Mouse (Mus musculus): ENCODE data around the gene Cyyr1.
A peak's percentile ranks its signal among the peaks of the same experiment; 100 is the strongest.
"Not testable (repeated sequence)": the region's sequence is repeated elsewhere in the genome, so short reads cannot be mapped to it uniquely, and the experiment has no call there.

Cyyr1 gene

DNA sequence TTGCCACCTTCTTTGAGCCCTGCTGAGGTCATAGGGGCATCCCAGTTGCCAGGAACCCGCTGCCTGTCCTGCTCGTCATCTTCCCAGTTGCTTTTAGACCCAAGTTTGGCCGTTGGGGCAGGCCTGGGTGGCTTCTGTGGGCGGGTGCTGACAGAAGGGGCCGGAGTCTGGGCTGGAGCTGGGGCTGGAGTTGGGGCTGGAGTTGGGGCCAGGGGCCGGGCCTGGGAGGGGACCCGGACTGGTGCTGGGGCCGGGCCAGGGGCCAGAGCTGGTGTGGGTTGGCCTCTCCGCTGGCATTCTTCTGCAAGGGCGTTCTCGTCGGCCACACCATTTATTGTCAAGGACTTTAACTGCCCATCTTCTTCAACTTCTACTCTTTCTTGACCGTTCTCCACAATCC lies at the start of gene Cyyr1:
Gene Cyyr1 (minus strand): TSS at position 101 of the 400 bp plus-strand sequence.
- not testable (repeated sequence) for DNase-seq

DNA sequence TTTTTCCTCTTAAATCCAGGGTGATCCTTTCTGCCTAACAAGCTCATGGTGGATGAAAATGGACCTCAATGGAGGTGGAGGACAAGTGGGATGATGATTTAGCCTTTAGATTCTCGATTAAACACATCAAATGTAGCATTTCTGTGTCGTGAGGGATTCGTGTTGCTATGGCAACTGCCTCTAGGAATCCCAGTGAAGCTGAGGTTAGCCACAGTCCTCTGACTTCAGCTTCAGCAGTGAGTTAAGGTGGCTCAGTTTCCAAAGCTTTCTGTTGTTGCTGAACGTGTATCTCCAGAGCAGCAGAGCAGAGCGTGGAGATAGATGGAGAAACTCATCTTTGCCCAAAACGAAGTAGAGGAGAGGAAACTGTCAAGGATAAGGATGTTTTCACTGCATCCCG lies 35.6 kb upstream of the Cyyr1 start:
- no peak for DNase-seq

DNA sequence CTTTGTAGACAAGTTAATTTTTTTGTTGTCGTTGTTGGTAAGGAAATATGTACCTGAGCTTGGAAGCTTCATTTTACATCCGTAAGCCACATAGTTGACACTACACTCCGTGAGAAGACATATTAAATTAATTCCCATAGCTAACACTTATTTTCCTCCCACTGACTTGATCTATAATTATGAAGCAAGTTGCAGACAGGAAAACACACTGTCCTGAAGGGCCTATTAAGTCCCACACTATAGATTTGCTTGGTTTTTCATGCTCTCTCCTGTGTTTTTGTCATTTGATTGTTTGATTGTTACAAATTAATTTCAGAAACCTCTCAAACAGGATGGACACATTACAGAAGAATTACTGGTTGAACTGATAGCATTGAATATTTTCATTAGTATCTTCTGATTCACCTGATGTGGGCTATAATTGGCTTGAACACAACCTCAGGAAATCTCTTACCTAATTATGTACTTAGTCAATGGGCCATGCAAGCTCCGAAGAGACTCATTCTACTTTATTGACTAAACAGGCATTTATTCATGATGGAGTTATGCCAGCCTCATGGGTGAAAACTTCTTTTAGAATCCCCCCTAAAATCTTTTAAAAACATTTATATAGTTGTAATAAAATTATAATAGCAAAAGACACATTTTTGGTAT lies 34.5 kb upstream of the Cyyr1 start:
- DNase-seq: no peak

DNA sequence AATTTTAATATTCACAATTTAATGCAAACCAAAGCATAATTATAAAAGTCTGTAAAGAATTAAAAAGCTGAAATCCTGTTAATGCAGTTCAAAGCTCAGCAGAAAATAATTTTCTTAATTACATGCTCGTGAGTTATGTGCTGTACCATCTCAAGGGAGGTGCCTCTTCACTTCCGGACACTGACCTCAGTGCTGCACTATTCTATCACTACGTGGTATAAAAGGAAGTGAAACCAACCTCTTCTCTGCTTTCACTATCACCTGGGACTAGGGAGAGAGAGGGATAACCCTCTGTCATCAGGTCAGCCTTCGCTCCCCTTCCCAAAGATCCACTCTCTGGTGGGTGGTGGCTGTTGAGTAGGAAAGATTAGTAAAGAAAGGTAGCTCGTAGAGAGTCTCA lies 13.3 kb upstream of the Cyyr1 start:
- DNase-seq: no peak

DNA sequence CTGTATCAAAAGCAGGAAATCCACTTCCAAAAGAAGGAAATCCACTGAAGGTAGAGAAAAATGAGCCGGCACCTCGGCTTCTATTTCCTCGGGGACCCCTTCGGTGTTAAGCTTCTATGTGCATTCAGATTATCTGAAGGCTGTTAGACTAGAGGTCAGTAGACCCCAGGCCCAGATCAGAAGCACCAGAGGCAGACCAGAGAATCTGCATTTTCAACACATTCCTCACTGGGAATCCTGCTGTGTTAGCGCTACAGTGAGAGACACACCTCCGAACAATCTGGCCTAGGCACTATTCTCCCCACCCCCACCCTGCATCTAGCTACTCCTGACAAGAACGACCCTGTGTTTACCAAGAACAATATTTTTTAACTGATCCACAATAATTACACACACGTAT lies 641 bp upstream of the Cyyr1 start:
- DNase-seq: no peak

DNA sequence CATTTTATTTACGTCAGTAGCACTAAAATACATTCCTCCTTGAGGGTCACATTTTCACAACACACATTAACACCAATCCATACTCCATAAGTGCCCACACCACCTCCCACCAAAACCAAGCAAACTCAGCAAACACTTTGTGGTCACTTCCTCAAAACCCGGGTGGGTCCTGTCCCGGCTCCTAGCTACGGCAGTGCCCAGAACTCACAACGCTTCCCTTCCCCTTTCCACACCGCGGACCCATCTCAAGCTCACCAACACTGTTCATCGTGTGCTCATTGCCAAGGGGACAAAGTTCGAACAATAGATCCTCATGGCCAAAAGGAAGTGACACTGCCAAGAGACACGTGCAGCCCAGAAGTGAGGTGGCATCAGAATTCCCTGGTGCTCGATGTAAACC lies 1.2 kb downstream of the Cyyr1 start:
- DNase-seq: not testable (repeated sequence)

DNA sequence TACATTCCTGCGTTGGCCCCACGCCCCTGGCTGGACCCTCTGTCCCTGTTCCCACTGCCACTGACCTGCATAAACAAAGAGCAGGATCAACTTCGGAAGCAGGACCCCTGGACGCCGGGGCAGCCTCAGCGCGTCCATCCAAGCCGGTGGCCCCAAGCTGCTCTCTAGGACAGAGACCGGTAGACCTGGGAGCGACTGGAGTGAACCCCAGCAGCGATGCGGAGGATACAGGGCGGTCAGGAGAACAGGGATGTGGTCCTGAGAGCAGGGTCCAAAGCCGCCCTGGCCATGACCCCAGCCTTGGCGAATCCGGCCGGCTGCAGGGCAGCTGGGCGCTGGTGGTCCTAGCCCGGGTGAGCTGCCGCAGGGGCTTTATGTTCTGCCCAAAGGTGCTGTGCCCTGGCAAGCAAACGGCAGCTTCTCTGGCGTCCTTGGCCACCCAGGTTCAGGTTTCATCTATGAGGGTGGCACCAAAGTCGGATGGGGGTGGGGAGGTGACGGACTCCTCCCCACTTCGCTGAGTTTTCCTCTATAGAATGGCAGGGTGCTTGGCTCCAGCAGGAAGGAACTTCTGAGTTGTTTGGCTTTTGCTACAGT lies 3.1 kb downstream of the Cyyr1 start:
- DNase-seq: peak; percentile 56 to 68

DNA sequence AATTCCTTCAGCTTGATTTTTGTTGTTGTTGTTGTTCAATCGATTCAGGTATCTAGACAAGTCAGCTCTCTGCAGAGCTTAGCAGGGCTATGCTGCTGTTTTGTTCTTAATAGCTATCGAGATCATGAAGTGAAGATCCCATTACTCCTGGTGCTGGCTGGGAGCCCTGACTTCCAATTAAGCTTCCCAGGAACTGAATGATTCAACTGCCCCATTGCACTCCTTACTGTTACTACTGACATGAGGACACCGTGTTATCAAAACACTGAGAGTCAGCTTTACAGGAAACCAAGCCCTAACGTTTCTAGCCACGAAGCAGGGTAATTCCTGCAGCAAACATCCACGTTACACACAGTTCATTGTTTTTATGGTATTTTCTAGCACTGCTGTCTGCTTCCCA lies 6.7 kb downstream of the Cyyr1 start:
- peak; percentile 56 to 67 for DNase-seq

DNA sequence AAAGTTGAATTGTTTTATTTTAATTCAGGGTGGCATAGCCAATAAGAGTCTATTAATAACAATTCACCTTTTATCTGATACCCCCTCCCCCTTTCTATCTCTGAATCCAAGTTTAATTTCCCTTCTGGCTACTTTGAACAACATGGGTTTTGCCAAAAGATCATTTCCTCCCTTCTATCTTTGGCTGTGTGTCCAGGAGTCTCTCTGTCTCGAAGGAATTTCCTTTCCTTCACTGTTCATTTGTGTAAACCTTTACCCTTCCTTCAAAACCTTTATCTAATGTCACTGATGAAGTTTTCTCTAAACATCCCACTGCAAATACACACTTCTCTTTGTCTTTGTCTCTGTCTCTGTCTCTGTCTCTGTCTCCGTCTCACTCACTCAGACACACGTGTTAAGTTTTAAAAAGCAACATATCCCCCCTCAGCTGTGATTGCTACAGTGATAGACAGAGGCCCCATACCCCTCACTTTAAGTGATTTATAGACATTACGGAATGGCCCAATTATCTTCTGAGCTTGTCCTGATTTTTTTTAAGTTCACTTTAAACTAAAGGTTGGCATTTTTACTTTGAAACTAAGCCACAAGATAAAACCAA lies 11.4 kb downstream of the Cyyr1 start:
- DNase-seq: no peak

DNA sequence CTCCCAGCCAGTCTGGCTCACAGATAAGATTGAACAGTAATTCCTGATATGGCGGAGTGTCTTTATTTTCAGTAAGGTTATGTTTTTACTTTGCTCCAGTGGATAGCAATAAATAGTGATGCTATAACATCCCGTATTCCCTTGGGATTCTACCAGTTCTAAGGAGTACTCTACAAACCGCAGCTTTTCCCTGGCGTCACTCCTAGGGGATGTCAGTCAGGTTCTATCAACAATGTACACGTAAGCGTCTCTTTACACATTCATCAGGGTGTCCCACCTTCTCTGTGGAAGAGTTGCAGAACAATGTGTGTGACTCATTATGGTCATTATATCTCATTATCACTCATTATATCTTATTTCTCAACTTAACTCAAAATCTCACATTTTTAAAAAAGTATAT lies 12.2 kb downstream of the Cyyr1 start:
- no peak for DNase-seq

DNA sequence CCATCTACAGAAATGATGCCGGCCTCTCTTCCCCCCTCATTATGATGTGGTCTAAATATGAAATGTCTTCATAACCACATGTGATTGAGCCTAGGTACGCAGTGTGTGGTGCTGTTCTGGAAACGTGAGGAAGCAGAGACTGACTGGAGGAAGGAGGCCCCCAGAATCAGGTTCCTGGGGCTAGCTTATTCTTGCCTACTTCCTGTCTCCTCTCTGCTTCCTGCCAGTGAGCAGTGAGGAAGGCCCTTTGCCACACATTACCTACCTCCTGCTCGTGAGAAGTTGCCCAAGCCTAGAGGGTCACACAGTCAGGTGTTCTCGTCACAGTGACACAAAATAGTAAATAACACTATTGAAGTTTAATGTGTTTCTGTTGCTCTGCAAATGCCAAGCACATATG lies 14.8 kb downstream of the Cyyr1 start:
- DNase-seq: peak in 1 of 2 experiments; percentile 36

DNA sequence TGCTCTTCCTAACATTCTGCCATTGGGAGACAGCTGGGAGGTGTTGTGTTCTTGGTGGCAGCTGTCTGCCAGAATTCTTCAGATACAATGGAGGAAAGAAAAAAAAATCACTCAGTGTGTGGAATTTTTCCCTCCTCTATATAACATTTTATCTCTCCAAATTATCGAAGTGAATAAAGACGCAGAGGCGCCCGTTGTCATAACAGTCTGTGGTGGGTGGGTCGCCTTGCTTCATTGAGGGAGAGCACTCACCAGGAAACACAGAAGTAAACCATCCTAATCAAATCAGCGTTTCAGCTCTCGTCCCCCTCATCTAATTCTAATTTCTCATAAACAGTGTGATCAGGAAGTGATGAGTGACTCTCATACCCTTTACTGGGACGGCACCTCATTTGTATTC lies 17.1 kb downstream of the Cyyr1 start:
- DNase-seq: no peak

DNA sequence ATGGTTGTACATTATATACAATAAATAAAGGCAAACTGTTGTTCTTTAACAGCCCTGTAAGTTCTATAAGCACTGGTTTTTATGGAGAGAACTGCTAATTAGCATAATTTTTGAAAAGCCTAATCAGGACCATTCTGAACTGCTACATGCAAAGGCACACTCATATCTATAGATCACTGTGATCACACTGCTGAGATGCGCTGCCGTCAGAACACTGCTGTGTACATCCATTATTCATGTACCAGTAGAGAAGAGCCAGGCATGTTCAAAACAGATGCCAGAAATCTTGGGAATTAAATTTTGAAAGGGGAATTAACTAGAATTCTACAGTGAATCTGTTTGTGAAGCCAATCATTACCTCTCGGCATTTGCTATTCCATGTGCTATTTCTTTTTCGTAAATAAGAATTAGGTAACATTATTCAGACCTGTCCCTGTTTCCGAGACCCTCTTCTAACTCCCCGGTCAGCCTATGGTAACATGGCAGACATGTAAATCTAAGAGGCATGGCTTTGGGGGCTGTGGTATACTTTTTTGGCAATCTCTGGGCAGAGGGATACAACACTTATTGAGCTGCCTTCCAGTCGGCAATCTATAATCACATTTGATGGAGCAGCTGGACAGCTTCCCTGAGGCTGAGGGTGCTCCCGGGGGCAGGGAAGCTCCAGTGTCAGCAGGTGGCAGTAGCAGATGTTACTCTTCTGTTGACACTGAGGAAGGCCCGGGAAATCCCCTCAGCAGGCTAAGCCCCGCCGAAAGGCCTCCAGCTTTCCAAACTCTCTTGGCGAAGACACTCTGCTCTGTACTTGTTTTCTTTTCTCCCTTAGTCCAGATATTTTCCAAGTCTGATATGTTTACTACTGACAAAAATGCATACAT lies 25.2 kb downstream of the Cyyr1 start:
- peak in 1 of 2 experiments; percentile 20 for DNase-seq

DNA sequence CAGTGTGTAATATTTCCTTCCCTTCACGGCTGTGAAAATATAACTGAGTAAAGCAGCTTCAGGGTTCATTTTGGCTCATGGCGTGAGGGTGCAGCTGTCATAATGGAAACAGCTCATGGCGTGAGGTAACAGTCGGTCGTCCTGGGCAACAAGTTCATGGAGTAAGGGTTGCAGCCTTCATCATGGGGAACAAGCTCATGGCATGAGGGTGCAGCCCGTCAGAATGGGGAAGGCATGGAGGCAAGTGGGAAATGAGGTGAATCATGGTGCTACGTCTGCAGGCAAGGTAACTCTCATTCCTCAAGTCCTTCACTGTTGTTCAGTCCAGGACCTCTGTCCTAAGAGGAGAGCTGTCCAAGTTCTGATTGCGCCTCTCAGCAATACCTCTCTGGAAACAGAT lies 28.6 kb downstream of the Cyyr1 start:
- DNase-seq: no peak

DNA sequence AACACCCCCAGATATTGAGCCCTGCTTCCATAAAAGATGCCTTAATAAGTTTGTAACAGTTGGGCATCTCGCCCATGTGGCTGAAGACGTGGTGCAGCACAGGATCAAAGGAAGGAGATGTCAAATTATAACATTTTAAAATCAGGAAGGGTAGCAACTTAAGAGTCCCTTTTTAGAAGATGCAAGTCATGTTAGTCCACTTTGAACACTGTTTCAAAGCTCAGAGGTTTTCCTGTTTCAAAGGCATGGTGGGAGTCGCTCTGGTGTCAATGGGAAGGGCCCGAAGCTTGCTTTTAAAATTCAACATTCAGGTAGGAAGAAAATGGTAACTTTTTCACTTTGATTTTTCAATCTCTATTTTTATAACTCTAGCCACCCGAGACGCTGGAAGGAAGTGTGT lies 45.9 kb downstream of the Cyyr1 start:
- no peak for DNase-seq

DNA sequence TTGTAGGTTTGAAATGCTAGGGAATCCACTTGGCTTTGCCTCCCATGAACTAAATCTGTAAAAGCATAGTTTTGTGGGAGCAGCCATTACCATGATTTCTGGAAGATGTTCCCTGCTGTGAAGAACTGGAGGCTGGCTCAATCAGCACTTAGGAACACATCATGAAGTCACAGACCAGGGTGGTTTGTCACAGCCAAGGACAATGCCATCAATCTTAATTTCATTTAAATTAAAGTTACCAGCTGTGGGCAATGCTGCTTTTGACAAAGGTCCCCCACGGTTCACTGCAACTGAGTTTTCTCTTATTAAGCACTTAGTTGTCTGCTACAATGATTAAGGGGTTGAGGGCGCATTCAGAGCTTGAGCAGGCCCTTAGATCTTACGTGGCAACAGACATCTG lies 48.1 kb downstream of the Cyyr1 start:
- no peak for DNase-seq

DNA sequence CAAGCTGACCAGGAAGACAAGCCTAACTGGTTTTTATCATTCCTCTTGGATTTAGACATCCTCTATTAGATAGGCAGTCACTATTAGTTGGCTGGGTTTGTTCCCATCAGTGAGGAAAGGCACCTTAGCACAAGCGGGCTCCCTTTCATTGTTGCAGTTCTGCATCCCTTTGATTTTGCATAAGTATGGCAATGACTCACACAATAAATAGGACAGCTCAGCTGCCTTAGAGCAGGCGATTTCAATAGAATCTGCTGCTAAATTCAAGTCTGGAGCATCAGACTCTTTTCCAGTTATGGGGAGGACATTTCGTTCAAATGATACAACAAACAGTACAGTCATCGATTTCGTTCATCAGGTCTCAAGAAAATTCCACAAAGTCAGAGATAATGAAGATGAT lies 49.8 kb downstream of the Cyyr1 start:
- no peak for DNase-seq

DNA sequence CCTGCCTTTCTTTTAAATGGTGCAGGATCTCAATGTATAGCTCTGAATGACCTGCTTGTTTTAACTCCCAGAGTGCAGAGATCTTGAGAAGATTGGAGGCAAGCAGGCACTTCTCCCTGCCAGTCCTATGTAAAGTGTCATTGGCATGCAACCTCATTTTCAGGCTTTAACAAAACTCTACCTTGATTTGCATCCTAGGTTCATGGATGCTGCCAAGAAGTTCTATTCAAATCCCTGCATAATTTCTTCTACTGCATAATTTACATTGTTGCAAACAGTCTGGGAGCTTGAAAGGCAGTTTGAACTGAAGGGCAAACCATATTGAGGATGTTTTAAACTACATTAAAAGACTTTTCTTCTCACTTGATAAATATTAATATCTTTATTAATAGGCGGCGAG lies 57.4 kb downstream of the Cyyr1 start:
- no peak for DNase-seq

DNA sequence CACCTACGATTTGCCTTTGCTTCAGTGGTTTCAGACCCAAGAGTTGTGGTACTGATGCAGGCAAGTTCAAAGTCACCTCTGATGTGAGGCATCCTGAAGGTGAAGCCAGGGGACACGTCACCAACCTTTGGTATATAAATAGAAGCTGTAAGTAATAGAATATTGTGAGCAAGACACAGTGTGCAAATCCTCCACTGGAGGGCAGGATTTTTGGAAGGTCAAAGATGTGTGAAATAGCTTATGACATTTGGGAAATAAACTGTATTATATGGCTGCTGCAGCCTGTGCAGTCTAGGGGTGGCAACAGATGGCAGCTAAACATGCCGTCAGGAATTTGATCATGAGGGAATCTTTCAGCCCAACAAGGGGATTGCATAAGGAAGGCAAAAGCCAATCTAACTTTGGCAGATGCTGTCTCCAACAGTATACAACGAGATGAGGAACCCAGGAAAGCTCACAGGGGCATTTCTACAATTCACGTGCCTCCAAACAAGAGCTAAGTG lies 65.0 kb downstream of the Cyyr1 start:
- DNase-seq: peak in 1 of 2 experiments; percentile 3

DNA sequence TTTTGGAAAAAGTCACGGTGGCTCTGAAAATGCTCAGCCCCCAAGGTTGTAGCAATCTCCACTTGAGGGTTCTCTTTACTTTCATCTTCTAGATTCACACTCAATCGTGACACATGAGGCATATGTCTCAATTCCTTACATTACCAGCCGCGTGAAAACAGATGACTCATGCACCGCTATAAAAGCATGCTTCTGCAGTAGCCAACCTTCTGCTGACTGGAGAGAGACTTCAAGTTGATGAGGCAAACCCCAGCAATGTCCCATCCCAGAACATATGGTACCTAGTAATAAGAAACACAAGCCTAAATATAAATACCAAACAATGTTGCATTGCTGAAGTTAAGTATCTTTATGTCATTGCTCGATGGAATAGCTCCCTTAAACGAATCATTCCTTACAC lies 65.9 kb downstream of the Cyyr1 start:
- DNase-seq: no peak

DNA sequence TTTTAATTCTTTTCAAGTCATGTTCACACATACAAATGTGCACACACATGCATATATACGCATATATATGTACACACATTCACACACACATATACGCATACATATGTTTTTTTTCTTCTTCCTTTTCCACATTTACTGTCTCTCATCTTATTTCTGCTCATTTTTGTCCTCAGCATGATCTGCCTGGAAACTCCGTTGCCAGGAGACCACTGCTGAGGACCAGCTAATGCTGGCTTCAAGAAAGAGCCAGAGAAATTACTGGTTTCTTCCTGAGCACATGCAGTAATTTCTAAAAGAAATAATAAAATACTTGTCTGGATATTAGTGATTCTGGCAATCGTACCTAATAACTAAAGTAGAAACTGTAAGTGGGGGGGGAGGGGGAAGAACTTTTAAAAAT lies 68.6 kb downstream of the Cyyr1 start:
- no peak for DNase-seq

DNA sequence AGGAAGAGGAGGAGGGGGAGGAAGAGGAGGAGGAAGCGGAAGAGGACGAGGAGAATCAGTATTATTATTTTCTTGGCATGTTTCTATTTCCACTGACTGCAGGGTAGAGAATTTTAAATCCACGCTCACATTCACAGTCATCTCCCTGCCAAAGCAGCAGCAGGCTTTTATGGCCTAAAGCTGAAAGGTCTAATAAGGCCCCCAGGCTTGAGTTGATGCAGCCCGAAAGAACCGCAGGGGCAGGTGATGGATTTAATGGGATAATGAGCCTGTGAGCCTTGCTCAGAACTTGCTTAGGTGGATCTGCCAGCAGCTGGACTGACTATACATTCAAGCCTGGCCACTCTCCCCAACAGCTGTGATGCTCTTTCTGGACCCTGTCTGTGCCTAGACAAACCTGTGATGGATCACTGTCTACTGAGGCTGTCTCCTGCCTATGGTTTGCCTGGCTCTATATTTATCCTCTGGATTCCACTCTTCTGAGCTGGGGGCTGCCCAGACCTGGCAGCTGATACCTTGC lies 78.6 kb downstream of the Cyyr1 start:
- no peak for DNase-seq

DNA sequence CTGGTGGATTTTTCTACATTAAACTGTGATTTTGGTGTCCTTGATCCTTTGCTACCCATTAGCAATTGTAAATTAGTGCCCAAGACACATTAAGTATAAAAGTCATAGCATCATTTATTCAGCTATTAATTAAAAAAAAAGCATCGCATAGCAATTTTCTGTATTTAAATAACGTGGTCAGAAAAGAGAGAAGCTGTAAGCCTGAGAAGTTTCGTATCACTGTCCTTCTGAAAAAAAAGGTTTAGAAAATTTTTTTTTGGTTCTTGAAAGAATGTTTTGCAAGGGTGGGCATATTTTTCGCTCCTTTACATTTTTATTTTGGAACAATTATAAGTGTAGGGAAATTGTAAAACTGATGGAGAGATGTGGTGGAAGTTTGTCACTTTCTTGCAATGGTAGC lies 83.1 kb downstream of the Cyyr1 start:
- DNase-seq: no peak

Measured in kidney, postnatal 25 days (tissue).